Mouse (Mus musculus) frontal cortex, adult (tissue): ENCODE results near the gene Pomgnt2.

Experiments used
- ATAC-seq: cut with Nextera tagmentation; 2 replicates; pipeline ENCODE4 v1.9.2; 2017; ENCODE audit warnings: mild to moderate bottlenecking, moderate library complexity, mixed read lengths; ENCODE audit not compliant: low TSS enrichment

Gene Pomgnt2

DNA sequence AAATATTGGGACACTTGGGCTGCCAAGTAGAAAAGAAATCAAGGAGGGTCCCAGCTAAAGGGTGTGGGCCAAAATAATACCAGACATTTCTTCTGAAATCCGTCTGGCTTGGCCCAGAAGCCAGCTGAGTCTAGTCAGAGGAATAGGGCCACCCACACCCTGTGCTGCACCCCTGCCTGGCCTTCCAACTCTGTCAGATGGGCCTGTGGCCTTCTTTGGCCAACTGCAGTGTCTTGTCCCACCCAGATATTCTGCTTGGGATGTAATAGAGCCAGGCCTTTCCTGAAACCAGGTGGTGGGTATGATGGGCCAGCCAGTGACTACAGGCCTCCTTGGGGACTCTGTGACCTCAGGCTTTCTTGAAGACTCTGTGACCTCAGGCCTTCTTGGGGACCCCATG lies 23.7 kb downstream of the Pomgnt2 start:
- ATAC-seq, result no peak

DNA sequence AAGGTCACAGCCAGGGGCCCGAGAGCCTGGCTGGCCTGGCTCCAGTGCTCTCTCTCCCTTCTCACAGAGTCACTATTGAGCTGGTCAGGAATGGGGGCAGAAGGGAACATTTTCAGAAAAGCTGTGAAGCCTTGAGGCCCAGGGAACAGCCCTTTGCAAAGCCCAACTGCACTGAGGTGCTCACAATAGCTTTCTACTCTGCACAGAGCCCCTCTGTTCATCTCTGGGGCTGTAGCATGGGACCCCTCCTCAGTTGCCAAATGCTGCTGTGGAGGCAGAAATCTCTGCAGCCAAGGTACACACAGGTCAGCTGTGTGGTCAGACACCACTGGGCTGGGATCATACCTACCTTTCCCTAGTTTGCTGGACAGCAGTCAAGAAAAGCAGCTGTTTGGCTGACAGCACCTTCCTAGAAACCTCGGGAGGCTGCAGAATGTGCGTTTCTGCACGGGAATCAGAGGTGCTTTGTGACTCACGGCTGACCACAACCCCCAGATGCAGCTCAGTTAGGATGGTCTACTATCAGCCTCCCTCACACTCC lies 27.0 kb downstream of the Pomgnt2 start:
- no peak for ATAC-seq

DNA sequence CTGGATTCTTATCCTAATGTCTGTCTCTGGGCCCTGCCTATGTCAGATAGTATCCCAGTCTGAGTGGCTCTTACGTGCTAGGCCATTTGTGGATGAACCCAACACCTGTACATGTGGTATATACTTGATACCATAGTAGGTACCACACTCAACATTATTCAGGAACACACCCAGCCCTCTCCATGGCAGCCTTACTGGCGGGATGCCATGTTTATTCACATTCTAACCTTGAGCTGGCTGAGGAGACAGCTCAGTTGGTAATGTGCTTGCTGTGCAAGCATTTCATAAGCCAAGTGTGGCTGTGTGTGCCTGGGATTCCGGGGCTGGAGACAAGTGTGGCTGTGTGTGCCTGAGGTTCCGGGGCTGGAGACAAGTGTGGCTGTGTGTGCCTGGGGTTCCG lies 28.7 kb downstream of the Pomgnt2 start:
- peak; percentile 16; the same call in 1 of the 2 replicates for ATAC-seq

DNA sequence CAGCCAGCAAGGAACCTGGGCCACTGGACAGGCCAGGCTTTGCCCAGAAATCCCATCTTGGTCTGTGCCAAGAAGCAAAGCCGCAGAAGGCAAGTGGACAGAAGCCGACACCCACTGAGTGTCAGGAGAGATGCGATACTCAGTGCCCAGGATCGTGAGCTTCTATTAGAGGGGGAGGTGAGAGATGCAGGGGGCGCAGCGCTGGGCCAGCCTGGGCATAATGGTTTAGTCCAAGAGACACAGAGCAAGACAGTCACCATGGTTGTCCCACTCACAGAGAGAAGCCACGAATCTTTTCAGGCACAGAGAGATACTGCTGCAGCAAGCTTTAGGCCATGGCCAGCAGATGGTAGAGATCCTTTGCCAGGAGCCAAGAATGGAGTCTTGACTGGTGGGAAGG lies 32.0 kb downstream of the Pomgnt2 start:
- no peak for ATAC-seq

DNA sequence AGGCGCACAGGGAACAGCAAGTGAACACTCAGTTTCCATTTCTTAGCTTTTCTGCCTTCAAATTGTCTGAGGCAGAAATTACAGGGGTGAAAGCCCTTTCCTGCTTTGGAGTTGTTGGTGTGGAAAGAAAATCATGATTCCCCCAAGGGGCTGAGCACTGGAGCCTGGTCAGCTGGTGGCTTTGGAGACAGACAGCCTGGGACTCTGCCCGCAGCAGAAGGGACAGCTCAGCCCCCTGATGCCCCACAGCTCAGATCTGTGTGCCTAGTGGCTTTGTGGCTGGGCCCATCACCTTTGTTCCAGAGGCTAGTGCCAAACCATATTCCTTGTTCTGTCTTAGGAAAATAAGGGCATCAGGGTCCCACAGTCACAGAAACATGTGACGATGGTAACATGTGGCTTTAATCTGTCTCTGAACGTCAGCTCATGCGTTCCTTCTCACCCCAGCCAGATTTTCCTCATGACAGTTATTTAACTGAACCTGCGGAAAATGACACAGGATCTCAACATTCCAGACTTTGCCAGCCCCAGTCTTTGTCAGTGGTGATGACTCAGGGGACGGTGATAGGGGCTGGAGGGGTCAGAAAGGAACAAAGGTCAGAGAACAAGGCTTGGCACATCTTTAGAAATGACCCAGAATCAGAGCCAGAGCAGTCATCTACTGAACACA lies 36.8 kb downstream of the Pomgnt2 start:
- ATAC-seq, result no peak

DNA sequence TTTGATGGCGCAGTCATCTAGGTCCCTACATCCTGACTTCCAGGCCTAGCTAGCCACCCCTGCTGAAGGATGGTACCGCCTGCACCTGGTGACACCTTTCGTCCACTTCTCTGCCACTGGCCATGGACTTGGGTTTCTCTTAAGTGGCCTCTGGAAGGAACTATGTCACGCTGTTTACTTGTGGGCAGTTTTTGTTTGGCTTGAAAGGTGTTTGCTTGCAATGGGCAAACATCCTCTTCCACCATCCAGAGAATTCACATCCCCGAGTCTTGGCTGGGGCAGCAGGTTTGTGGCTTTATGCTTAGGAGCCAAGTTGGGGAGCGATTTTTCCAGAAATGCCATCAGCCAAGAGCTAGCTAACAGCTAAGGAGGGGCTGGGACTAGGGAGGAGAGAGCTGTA lies 44.3 kb downstream of the Pomgnt2 start:
- no peak for ATAC-seq

DNA sequence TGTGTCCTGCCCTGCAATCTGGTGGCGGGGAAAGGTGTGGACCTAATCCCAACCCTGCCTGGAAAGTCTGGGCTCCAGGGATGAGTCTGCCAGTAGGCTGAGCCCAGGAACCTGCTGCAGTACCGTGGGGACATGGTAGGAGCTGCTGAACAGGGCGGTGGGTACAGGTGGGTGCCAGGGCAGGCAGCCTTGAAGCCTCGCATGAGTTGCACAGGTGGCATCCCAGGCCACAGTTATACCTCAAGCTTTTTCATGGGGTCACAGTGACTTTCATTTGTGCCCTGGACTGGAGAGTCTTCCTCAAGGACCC lies 45.8 kb downstream of the Pomgnt2 start:
- no peak for ATAC-seq

DNA sequence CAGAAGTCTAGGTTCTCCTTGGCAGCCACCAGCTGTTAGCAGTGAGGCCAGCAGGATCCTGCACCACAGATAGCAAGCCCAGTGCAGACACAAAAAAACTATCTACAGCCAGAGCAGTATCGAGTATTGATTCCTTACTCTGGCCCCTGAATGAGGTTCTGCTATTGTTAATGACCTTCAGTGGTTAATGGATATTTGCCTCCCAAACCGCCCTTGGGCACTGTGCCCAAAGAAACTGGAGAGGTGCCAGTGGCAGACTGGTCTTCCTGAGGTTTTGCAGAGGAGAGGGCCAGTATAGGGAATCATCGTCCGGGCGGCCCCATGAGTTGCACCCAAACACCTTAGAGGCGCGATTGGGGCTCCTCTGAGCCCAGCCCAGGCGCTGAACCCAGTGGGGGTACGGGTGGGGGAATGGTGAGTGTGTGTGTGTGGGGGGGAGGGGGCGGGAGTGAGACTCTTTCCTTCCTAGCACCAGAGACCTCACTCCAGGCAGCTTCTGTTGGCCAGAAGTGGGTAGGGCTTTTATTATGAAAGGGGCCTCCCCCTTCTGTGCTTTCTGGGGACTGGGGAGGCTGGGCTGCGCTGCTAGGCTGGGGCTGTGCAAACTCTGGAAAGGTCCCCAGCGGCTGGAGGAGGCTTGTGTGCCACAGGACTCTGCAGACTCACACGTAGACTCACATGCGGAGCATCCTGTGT lies 46.3 kb downstream of the Pomgnt2 start, which contains the start of gene Fam198a:
Gene Fam198a (plus strand): TSS at position 571 of the 696 bp plus-strand sequence.
- ATAC-seq, result peak; percentile 46; the same call in 1 of the 2 replicates

DNA sequence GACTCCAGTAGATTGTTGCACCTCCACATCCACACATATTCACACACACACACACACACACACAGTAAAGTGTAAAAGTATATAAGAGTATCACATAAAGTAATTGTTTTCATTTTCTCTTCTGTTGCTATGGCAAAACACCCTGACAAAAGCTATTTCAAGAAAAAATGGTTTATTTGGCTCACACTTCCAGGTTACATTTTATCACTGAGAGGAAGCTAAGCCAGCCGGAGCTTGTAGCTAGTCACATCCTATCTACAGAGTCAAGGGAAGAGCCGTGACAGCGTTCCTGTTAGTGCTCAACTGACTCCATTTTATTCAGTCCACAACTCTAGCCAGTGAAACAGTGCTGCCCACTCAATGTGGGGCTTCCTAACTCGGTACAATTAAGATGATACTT lies 48.5 kb downstream of the Pomgnt2 start:
- ATAC-seq, result 0 out of 2 replicates have a peak, but pooled peaks have one; percentile 29

DNA sequence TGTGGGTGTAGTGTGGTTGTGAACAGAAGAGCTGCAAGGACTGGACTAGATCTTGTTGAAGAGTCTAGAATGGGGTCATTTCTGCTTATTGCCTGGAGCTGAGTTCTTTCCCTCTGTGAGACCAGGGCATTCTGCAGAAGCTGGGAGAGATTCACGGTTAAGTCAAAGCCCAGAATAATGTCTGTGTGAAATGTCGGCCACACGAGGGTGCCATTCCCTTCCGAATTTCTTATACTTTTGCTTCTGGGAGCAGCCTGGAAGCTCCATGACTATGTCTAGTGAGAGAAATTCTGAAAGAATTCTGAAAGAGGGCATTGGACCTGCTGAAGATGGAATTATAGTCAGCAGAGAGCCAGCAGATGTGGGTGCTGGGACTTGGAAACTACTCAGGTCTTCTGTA lies 49.1 kb downstream of the Pomgnt2 start:
- ATAC-seq, result peak; percentile 92

DNA sequence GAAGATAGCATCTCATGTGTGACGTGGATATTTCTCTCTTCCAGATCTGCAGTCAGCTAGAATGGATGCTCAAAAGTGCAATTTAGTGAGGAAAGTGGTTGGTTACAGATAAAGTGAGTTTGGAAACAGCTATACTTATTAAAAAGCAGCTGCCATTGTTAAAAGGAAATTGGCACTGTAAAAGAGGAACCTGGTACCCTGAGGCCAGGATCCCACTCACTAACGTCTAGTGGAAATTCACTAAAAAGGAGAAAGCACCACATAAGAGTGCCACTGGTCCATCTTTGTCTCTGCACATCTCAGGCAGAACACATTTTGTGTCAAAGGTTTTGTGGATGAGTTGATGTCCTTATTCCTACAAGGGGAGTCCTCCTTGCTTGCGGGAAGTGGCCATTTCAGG lies 53.3 kb downstream of the Pomgnt2 start:
- no peak for ATAC-seq

DNA sequence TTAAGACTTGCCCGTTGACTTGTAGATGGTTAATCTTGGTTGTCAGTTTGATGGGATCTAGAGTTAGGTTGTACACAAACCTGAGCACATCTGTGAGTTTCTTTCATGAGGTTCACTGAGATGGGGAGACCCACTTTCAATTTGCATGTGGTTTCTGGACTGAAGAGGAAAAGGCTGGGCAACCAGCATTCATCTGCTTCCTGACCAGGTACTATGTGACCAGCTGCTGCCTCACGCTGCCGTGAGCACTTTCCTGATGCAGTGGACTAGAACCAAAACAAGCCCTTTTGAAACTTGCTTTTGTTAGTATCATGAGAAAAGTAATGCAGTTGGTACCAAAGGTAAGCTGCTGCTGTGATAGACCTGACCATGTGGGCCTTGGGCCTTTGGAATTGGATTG lies 53.9 kb downstream of the Pomgnt2 start:
- ATAC-seq, result no peak

DNA sequence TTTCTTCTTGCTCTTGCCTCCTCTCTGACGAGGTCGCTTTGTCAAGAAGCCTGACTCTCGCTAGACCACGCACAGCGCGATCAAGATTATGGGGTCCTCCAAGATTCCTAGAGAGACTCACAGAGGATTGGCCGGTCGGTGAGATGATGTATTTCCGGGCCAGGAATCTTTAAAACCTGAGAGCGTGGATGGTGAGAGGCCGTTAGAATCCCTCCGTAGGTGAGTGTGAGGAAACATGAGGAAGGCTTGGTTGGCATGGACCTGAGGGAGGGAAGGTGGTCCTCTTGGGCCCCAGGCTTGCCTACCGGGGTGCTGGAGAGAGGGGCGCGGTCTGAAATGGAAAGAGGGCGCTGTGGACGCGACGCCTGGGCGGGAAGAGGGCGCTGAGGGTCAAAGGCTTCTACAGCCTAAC lies 59.0 kb downstream of the Pomgnt2 start:
- peak; percentile 72 for ATAC-seq

DNA sequence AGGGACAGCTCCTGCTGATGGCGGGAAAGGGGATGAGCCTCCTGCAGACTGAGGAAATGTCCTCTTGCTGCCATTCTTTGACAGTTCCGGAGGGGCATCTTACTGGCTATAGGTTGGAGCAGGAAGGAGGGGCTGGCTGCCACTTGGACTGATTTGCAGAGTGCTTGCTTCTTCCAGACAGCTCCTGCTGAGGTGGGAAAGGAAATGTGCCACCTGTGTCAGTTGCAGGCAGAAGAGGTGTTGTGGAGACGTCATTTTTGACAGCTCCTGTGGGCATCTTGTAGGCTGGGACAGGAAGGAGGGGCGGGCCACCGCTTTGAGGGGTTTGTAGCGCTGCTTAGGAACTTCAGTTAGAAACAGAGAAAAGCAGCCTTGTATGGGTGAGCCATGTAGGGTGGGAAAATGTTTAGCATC lies 59.5 kb downstream of the Pomgnt2 start:
- ATAC-seq, result peak; percentile 28; the same call in 1 of the 2 replicates

DNA sequence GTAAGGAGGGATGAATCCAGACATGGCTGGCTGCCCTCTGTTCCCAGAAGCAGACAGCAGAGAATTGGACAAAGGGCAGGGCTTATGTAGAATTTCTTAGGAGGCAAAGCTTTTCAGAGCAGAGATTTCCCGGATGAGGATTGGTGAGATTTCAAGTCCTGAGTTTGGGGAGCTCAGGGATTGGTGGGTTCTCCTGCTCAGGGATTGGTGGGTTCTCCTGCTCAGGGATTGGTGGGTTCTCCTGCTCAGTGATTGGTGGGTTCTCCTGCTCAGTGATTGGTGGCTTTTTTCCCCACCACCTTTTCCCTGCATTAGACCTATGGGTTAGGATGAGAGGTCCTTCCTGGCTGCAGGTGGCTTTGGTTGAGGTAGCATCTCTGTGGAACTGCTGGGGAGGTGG lies 60.0 kb downstream of the Pomgnt2 start:
- ATAC-seq, result peak; percentile 50; the same call in 1 of the 2 replicates

DNA sequence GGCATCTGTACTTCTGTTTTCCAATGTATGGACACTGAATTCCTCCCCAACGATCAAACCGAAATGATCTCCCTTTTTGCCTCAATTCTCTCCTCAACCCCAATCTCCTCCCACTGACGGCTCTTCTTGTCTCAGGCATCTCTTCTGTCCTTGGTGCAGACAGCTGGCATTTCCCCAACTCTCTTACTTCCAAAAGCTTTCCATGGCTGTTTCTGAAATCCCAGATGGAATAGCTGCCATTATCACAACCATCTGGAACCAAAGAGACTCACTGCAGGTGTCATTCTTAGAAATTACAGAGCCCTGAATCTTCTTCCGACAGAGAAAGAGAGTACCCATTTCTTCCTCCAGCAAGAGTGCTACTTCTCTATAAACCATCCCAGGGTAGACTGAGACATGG lies 62.1 kb downstream of the Pomgnt2 start:
- peak; percentile 47; the same call in 1 of the 2 replicates for ATAC-seq
